ENCODE assay signal across 20 mouse cellular contexts in genomic region chr5:101157416-101157815, GRCm38 (mm10).
DNase-seq lines count a peak whose midpoint lies in the region; TF ChIP-seq lines count a peak whose summit lies in the region.
"Had no signal": no experiment of that assay in that cellular context is flagged by ENCODE, and none has a peak within 500 bp of the region (broad histone marks: within the 10 kb centered on the region; RNA-seq: fewer than 3 reads in every experiment).

No protein-coding gene starts in this region.

- TF ChIP-seq CTCF in E14TG2a.4 (conservative IDR thresholded peaks at IDR 0.05; ENCODE audit: low read length): 0 out of 2 replicates have a peak, but pooled peaks have one; percentile 8

- DNase-seq in frontal cortex, postnatal 36 days (ENCODE audit: low spot score in 2 of 2): peak; percentile 5 to 10
- DNase-seq in frontal cortex, postnatal 10 days (ENCODE audit: low spot score in 2 of 2): no peak
- DNase-seq in left cerebral cortex, adult 11 months (ENCODE audit: low spot score): peak; percentile 1
- no peak for DNase-seq in left cerebral cortex, adult 18-20 months (ENCODE audit: low spot score in 2 of 2)
- DNase-seq in splenic B cell, adult 2 months (ENCODE audit: low read depth, low spot score): peak; percentile 51
- no peak for DNase-seq in heart, postnatal 14 days
- DNase-seq: adrenal gland, postnatal 36 days; cerebellum, adult 2 months; gastrocnemius, postnatal 36 days; liver, postnatal 0 days; right cerebral cortex, postnatal 25 days had no signal

- no peak overlapping the region for H3K4me3 ChIP-seq in E14TG2a.4 (replicated peaks; ENCODE audit: low read length)
- H3K4me3 ChIP-seq: forebrain, embryonic 10.5 days; heart, embryonic 10.5 days; hindbrain, embryonic 12.5 days; limb, embryonic 10.5 days; megakaryocyte, embryonic 14.5 days; midbrain, embryonic 15.5 days; neural tube, embryonic 15.5 days had no signal

- no peaks in the 10 kb centered on the region for H3K9me3 ChIP-seq in E14TG2a.4 (ENCODE audit: low read length)
- H3K9me3 ChIP-seq: forebrain, embryonic 10.5 days; heart, embryonic 10.5 days; hindbrain, embryonic 12.5 days; limb, embryonic 10.5 days; midbrain, embryonic 15.5 days; neural tube, embryonic 15.5 days had no signal

- H3K27me3 ChIP-seq in E14TG2a.4 (ENCODE audit: insufficient read depth, low read length): no peaks in the 10 kb centered on the region
- no peaks in the 10 kb centered on the region for H3K27me3 ChIP-seq in splenic B cell, adult 2 months (ENCODE audit: control insufficient read depth, insufficient read depth, low read length, poor library complexity, severe bottlenecking)
- H3K27me3 ChIP-seq: hindbrain, embryonic 12.5 days; megakaryocyte, embryonic 14.5 days; midbrain, embryonic 15.5 days; neural tube, embryonic 15.5 days had no signal

- intact Hi-C loops in heart, postnatal 14 days (cut with DNase I): no loop called here

- H3K36me3 ChIP-seq in E14TG2a.4 (ENCODE audit: insufficient read depth, low read length): no peaks in the 10 kb centered on the region
- H3K36me3 ChIP-seq in splenic B cell, adult 2 months (ENCODE audit: control insufficient read depth, insufficient read depth, low read length, poor library complexity, severe bottlenecking): no peaks in the 10 kb centered on the region
- H3K36me3 ChIP-seq: forebrain, embryonic 10.5 days; G1E; heart, embryonic 10.5 days; hindbrain, embryonic 12.5 days; limb, embryonic 10.5 days; midbrain, embryonic 15.5 days; neural tube, embryonic 15.5 days had no signal

- H3K4me1 ChIP-seq in E14TG2a.4 (replicated peaks; ENCODE audit: low read depth, low read length): no peaks in the 10 kb centered on the region
- H3K4me1 ChIP-seq: heart, embryonic 10.5 days; hindbrain, embryonic 12.5 days; limb, embryonic 10.5 days; megakaryocyte, embryonic 14.5 days; midbrain, embryonic 15.5 days; neural tube, embryonic 15.5 days had no signal

Comparison
In these comparisons a context has a peak if more than half of its experiments do, and no peak if none do; other contexts are left out.
1. DNase-seq: peak in frontal cortex, postnatal 36 days (2 of 2), left cerebral cortex, adult 11 months (single experiment) and splenic B cell, adult 2 months (single experiment); none in frontal cortex, postnatal 10 days (0 of 2), left cerebral cortex, adult 18-20 months (0 of 2) and heart, postnatal 14 days (0 of 2).